In genomic region chr5:53258038-53258786, GRCm38 (mm10) we compare ENCODE assay signal across 8 mouse cellular contexts. TPM values are rescaled to one million over a fixed set of nuclear protein-coding genes. Genes with fewer than 3 reads are reported as not detected.
DNase-seq lines count a peak whose midpoint lies in the region; ATAC-seq and TF ChIP-seq lines count a peak whose summit lies in the region.

No protein-coding gene starts in this region.

- peak overlapping the region; percentile 64 for H3K4me2 ChIP-seq in hindbrain, embryonic 12.5 days (replicated peaks)
- peak overlapping the region; percentile 61 for H3K4me2 ChIP-seq in liver, embryonic 13.5 days
- peak overlapping the region; percentile 80 for H3K4me2 ChIP-seq in neural tube, embryonic 15.5 days

- peak; percentile 51 for ATAC-seq in hindbrain, embryonic 12.5 days (ENCODE audit: low FRiP score)
- no peak for ATAC-seq in liver, embryonic 13.5 days (ENCODE audit: low read depth)
- ATAC-seq in neural tube, embryonic 15.5 days (ENCODE audit: low FRiP score): peak; percentile 57

- no peaks in the 10 kb centered on the region; the same call in 1 of the 2 replicates for H3K9me3 ChIP-seq in E14TG2a.4 (ENCODE audit: low read length)
- no peaks in the 10 kb centered on the region for H3K9me3 ChIP-seq in hindbrain, embryonic 12.5 days (replicated peaks)
- no peaks in the 10 kb centered on the region for H3K9me3 ChIP-seq in liver, embryonic 13.5 days (replicated peaks)
- no peaks in the 10 kb centered on the region for H3K9me3 ChIP-seq in neural tube, embryonic 15.5 days (replicated peaks)

- peaks cover 32% of the 10 kb centered on the region for H3K4me1 ChIP-seq in E14TG2a.4 (replicated peaks; ENCODE audit: low read depth, low read length)
- peaks cover 18% of the 10 kb centered on the region for H3K4me1 ChIP-seq in hindbrain, embryonic 12.5 days
- H3K4me1 ChIP-seq in liver, embryonic 13.5 days (replicated peaks): peaks cover 6% of the 10 kb centered on the region; the same call in 1 of the 2 replicates
- peaks cover 22% of the 10 kb centered on the region for H3K4me1 ChIP-seq in neural tube, embryonic 15.5 days

- no peak overlapping the region for H3K27ac ChIP-seq in hindbrain, embryonic 12.5 days
- no peak overlapping the region for H3K27ac ChIP-seq in liver, embryonic 13.5 days
- no peak overlapping the region; the same call in 1 of the 2 replicates for H3K27ac ChIP-seq in neural tube, embryonic 15.5 days (replicated peaks)

- H3K27me3 ChIP-seq in E14TG2a.4 (ENCODE audit: insufficient read depth, low read length): peaks cover 67% of the 10 kb centered on the region
- H3K27me3 ChIP-seq in hindbrain, embryonic 12.5 days: peaks cover 17% of the 10 kb centered on the region; the same call in 1 of the 2 replicates
- H3K27me3 ChIP-seq in liver, embryonic 13.5 days: peaks cover 39% of the 10 kb centered on the region
- H3K27me3 ChIP-seq in neural tube, embryonic 15.5 days (replicated peaks): peaks cover 4% of the 10 kb centered on the region

- H3K36me3 ChIP-seq in E14TG2a.4 (ENCODE audit: insufficient read depth, low read length): no peaks in the 10 kb centered on the region
- H3K36me3 ChIP-seq in hindbrain, embryonic 12.5 days: no peaks in the 10 kb centered on the region
- no peaks in the 10 kb centered on the region for H3K36me3 ChIP-seq in liver, embryonic 13.5 days
- no peaks in the 10 kb centered on the region for H3K36me3 ChIP-seq in neural tube, embryonic 15.5 days

- H3K4me3 ChIP-seq in E14TG2a.4 (replicated peaks; ENCODE audit: low read length): peak overlapping the region; percentile 48
- H3K4me3 ChIP-seq in hindbrain, embryonic 12.5 days: peak overlapping the region; percentile 34
- H3K4me3 ChIP-seq in liver, embryonic 13.5 days (replicated peaks): peak overlapping the region; percentile 37
- H3K4me3 ChIP-seq in neural tube, embryonic 15.5 days (replicated peaks): peak overlapping the region; percentile 39

- peak; percentile 26 for DNase-seq in gastrocnemius, postnatal 10 days
- no peak for DNase-seq in gastrocnemius, postnatal 25 days
- DNase-seq in embryo, embryonic 10 days (ENCODE audit: low spot score): peak; percentile 66
- DNase-seq in liver, embryonic 13.5 days: no peak
- no peak for DNase-seq in urinary bladder, postnatal 4 days (ENCODE audit: low spot score in 2 of 2)

- peak overlapping the region; percentile 48; the same call in 1 of the 2 replicates for H3K9ac ChIP-seq in hindbrain, embryonic 12.5 days
- H3K9ac ChIP-seq in liver, embryonic 13.5 days: peak overlapping the region; percentile 36; the same call in 1 of the 2 replicates
- H3K9ac ChIP-seq in neural tube, embryonic 15.5 days (replicated peaks): peak overlapping the region; percentile 50

- TF ChIP-seq CTCF in E14TG2a.4 (conservative IDR thresholded peaks at IDR 0.05; ENCODE audit: low read length): no peak

- 6% methylated on average over 29 of the region's 29 CpGs for WGBS in hindbrain, embryonic 12.5 days
- 2% methylated on average over 29 of the region's 29 CpGs for WGBS in liver, embryonic 13.5 days (ENCODE audit: insufficient replicate concordance)
- 3% methylated on average over 29 of the region's 29 CpGs for WGBS in neural tube, embryonic 15.5 days

RNA-seq across cellular contexts. Expression of gene Smim20, which starts 8.7 kb away (rescaled TPM):
- 100 to 1,000 TPM in 1 of 2 experiments, 10 to 100 TPM in 1; 94.9 to 103 TPM for total RNA-seq in gastrocnemius, postnatal 10 days (2021)
- 10 to 100 TPM; 60.7 to 61.1 TPM for total RNA-seq in gastrocnemius, postnatal 25 days (2021)
- polyA plus RNA-seq in hindbrain, embryonic 12.5 days (2016; fragmentation: Nextera tagmentation; extraction: Ambion mirVana): 62.9 and 63.0 TPM in 2 replicates
- 42.8 and 47.9 TPM in 2 replicates for polyA plus RNA-seq in liver, embryonic 13.5 days (2015; fragmentation: Nextera tagmentation; extraction: Ambion mirVana)
- polyA plus RNA-seq in neural tube, embryonic 15.5 days (2015; fragmentation: Nextera tagmentation; extraction: Ambion mirVana): 86.0 and 89.8 TPM in 2 replicates

RNA-seq across cellular contexts. Expression of gene Sel1l3, which starts 44.5 kb away (rescaled TPM):
- 10 to 100 TPM; 92.0 to 94.9 TPM for total RNA-seq in gastrocnemius, postnatal 10 days (2021)
- 10 to 100 TPM; 71.7 to 90.2 TPM for total RNA-seq in gastrocnemius, postnatal 25 days (2021)
- polyA plus RNA-seq in hindbrain, embryonic 12.5 days (2016; fragmentation: Nextera tagmentation; extraction: Ambion mirVana): 4.8 and 5.1 TPM in 2 replicates
- 0.05 and 0.15 TPM in 2 replicates for polyA plus RNA-seq in liver, embryonic 13.5 days (2015; fragmentation: Nextera tagmentation; extraction: Ambion mirVana)
- polyA plus RNA-seq in neural tube, embryonic 15.5 days (2015; fragmentation: Nextera tagmentation; extraction: Ambion mirVana): 4.4 and 5.9 TPM in 2 replicates

Comparison
In these comparisons a context has a peak if more than half of its experiments do, and no peak if none do; other contexts are left out.
1. DNase-seq: peak in gastrocnemius, postnatal 10 days (single experiment) and embryo, embryonic 10 days (single experiment); none in gastrocnemius, postnatal 25 days (single experiment), liver, embryonic 13.5 days (single experiment) and urinary bladder, postnatal 4 days (0 of 2).
2. Peak in every context shown above with its lines, with median percentiles within 50 percentile points of each other: H3K4me3 ChIP-seq, H3K4me2 ChIP-seq and H3K9ac ChIP-seq.